Mouse (Mus musculus): ENCODE measurements around the gene Cds2. TPM values are rescaled to one million over a fixed set of nuclear protein-coding genes. Genes with fewer than 3 reads are reported as not detected.

Cds2 gene
- total RNA-seq, 2 experiments from 2014 or later: 80.1 to 91.4 TPM

- intact Hi-C loops (cut with DNase I): loop anchor here (5.0 kb wide), 1 partner anchor 67 kb away; the partner anchor contains the start of gene Prokr2
- no peak for DNase-seq
Measured at GRCm38 (mm10) chr2:132320516-132320915, 57.6 kb downstream of the Cds2 start.

DNA sequence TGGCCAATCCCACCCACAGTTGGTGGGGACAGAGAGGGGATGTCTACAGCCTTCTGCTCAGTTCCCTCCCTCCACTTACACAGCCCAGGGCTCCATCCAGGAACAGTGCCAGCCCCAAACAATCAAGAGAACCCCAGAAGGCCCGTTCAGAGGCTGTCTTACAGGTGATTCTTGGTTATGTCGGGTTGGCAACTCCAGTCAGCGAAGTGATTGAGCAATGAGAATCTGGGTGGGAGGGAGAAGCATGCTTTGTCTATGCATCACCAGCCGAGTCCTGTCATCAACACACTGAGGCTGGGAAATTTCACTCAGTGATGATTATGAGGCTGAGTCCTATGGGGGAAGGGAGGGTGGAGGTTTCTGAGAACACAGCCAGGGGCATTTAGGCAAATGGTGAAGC, 60.6 kb downstream of the Cds2 start:
- intact Hi-C loops (cut with DNase I): loop anchor here (5.0 kb wide), 1 partner anchor 64 kb away; the partner anchor contains the start of gene Prokr2
- no peak for DNase-seq

DNA sequence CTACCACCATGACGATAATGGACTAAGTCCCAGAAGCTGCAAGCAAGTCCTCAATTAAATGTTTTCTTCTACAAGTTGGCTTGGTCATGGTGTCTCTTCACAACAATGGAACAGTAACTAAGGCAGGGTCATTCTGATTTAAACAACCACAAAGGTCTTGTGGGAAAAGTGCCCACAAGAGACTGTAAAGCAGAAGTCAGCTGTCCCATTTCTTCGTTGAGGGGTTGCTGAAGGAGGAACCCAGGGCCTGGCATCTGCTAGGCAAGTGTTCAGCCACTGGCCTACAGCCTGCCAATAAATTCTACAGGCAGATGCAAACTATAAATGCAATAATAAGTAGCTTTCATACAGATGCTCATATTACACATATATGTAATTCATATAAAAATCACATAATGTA, 74.3 kb downstream of the Cds2 start:
- DNase-seq: no peak
- intact Hi-C loops (cut with DNase I): no loop called here

DNA sequence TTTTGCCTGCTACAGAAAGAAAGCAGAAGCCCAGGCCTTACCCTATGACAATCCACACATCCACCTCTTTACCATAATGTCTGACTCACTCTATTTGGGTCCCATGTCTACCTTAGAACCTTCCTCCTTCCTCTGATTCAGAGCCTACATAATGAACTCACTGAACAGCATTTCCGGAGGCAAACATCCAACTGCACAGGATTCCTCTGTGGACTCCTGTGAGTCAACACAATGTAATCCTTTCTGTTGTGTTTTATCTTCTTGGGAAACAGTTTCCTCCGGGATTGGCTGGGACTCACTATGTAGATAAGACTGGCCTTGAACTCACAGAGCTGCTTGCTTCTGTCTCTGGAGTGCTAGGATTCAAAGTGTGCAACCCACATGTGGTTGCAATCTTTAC, 77.4 kb downstream of the Cds2 start:
- intact Hi-C loops (cut with DNase I): no loop called here
- no peak for DNase-seq

DNA sequence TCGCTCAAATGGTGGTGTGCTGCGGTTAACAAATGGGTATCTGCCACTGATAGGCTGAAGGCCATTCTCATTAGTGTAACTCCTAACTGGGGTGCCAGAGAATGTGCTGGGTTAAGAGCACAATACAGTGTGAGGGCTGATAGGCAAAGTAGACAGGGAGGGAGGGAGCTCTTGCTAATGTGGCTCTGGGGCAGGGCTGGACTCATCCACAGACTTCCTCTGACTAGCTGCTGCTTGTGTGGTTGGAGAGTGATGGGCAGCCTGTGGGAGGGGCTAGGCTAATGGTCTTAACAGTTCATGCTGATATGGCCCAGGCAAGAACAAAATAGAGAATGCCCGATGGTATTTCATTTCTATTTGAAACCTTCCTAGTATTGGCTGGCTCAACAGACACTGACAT, 78.3 kb downstream of the Cds2 start:
- intact Hi-C loops (cut with DNase I): no loop called here
- no peak for DNase-seq

DNA sequence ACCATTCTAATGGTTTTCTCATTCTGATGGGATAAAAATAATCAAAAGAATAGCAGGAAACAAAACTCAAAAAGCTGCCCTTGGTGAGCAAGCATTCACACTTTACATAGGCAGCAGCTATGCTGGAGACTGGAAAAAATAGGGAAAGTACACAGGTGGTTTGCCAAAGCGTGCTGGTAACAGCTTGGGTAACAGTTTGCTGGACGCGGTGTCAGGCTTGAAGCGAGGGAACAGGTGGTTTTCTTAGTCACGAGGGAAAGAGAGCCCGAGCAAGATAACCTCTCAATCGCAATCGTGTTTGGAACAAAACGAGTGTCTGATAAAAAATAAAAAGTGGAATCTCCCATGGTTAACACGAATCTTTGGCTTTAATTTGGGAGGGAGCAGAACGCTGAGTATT, 80.9 kb downstream of the Cds2 start:
- intact Hi-C loops (cut with DNase I): no loop called here
- no peak for DNase-seq

Other genes starting within 250 kb of the Cds2 start
- gene Rassf2, start 232.9 kb upstream of the Cds2 start, total RNA-seq (2021): 10 to 100 TPM; 13.7 to 17.8 TPM
- gene Slc23a2, start 118.0 kb upstream of the Cds2 start, total RNA-seq (2021): 10 to 100 TPM; 15.4 to 16.0 TPM
- gene Tmem230, start 15.3 kb upstream of the Cds2 start, total RNA-seq (2021): 10 to 100 TPM; 20.2 to 23.7 TPM
- gene Pcna, start 9.8 kb upstream of the Cds2 start, total RNA-seq (2021): 10 to 100 TPM; 40.2 to 57.8 TPM
- gene Prokr2, start 122.3 kb downstream of the Cds2 start, total RNA-seq (2021): under 1 TPM; 0.05 to 0.38 TPM